Mouse (Mus musculus) forebrain, embryonic 16.5 days (tissue): ENCODE measurements around the gene Pdpk1. TPM values are rescaled to one million over a fixed set of nuclear protein-coding genes. Genes with fewer than 3 reads are reported as not detected.
A peak's percentile ranks its signal among the peaks of the same experiment; 100 is the strongest.

Experiments
- ATAC-seq: fragments of 200-750 bp; cut with Nextera tagmentation; 2 replicates; pipeline ENCODE4 v1.8.0; 2017; ENCODE audit warnings: mild to moderate bottlenecking, moderate library complexity
- H3K27ac ChIP-seq: fragments of 300-500 bp; sonication (generic); 2 replicates; pipeline ENCODE4 v1.5.1; 2014; ENCODE audit warnings: low read length, control low read depth
- H3K27me3 ChIP-seq: fragments of 300-500 bp; sonication (generic); replicated peaks from 2 replicates; pipeline ENCODE4 v1.6.1; 2014; ENCODE audit warnings: low read length; ENCODE audit not compliant: control insufficient read depth, insufficient read depth
- H3K36me3 ChIP-seq: fragments of 300-500 bp; sonication (generic); 2 replicates; pipeline ENCODE4 v1.6.1; 2014; ENCODE audit not compliant: control insufficient read depth, insufficient read depth
- H3K4me1 ChIP-seq: fragments of 300-500 bp; sonication (generic); replicated peaks from 2 replicates; pipeline ENCODE4 v1.6.1; 2014; ENCODE audit warnings: low read length; ENCODE audit not compliant: control insufficient read depth, insufficient read depth
- H3K4me2 ChIP-seq: fragments of 300-500 bp; sonication (generic); 2 replicates; pipeline ENCODE4 v1.6.1; 2014; ENCODE audit warnings: mild to moderate bottlenecking, low read length, control low read depth
- H3K4me3 ChIP-seq: fragments of 300-500 bp; sonication (generic); replicated peaks from 2 replicates; pipeline ENCODE4 v1.5.1; 2014; ENCODE audit warnings: mild to moderate bottlenecking, low read length, control low read depth
- H3K9ac ChIP-seq: fragments of 300-500 bp; sonication (generic); replicated peaks from 2 replicates; pipeline ENCODE4 v1.6.1; 2014; ENCODE audit warnings: low read depth, low read length, control low read depth
- H3K9me3 ChIP-seq: fragments of 300-500 bp; sonication (generic); 2 replicates; pipeline ENCODE4 v1.6.1; 2016; ENCODE audit warnings: low read length; ENCODE audit not compliant: control insufficient read depth
- WGBS: fragments of 180-500 bp; shearing (Covaris S2); extraction: QIAGEN DNeasy Blood & Tissue Kit; methylation state at CpG from one replicate; pipeline ENCODE4 v1.1.7; 2014; 5-methylcytosine and 5-hydroxymethylcytosine counted together
- polyA plus RNA-seq: library from polyadenylated mRNA; unstranded; fragments of >200 nt; fragmentation: Nextera tagmentation; extraction: Ambion mirVana; gene quantifications from 2 replicates; pipeline ENCODE4 v1.2.1, GENCODE M21; 2015

The Pdpk1 gene
- polyA plus RNA-seq, 1 experiment from 2014 or later: 62.9 TPM

GRCm38 (mm10) chr17:24190934-24191333 lies 40.2 kb upstream of the Pdpk1 start:
- no peak for ATAC-seq
- no peak overlapping the region for H3K4me3 ChIP-seq
- H3K9ac ChIP-seq: no peak overlapping the region
- WGBS: 90% methylated on average over 2 of the region's 2 CpGs
- no peaks in the 10 kb centered on the region for H3K4me1 ChIP-seq
- no peaks in the 10 kb centered on the region for H3K9me3 ChIP-seq
- H3K27ac ChIP-seq: no peak overlapping the region
- H3K4me2 ChIP-seq: no peak overlapping the region
- peaks cover 2% of the 10 kb centered on the region; the same call in 1 of the 2 replicates for H3K36me3 ChIP-seq
- H3K27me3 ChIP-seq: no peaks in the 10 kb centered on the region

GRCm38 (mm10) chr17:24174259-24174658 lies 23.5 kb upstream of the Pdpk1 start:
- Histone ChIP-seq H3K4me2 (no peak overlapping the region), H3K9ac (no peak overlapping the region)
- WGBS: 78% methylated on average over 3 of the region's 3 CpGs

GRCm38 (mm10) chr17:24173423-24173822 lies 22.7 kb upstream of the Pdpk1 start:
- no peak overlapping the region for H3K4me3 ChIP-seq
- H3K4me2 ChIP-seq: no peak overlapping the region
- H3K9ac ChIP-seq: no peak overlapping the region
- no peak for ATAC-seq
- 1% methylated on average over 3 of the region's 3 CpGs for WGBS
- H3K36me3 ChIP-seq: no peaks in the 10 kb centered on the region
- no peak overlapping the region for H3K27ac ChIP-seq
- H3K4me1 ChIP-seq: peaks cover 9% of the 10 kb centered on the region
- H3K27me3 ChIP-seq: no peaks in the 10 kb centered on the region
- H3K9me3 ChIP-seq: no peaks in the 10 kb centered on the region

More at GRCm38 (mm10) chr17:24174259-24174658, 23.5 kb upstream of the Pdpk1 start:
- no peak overlapping the region for H3K4me3 ChIP-seq
- peaks cover 8% of the 10 kb centered on the region for H3K4me1 ChIP-seq
- H3K9me3 ChIP-seq: no peaks in the 10 kb centered on the region
- no peaks in the 10 kb centered on the region for H3K27me3 ChIP-seq
- no peaks in the 10 kb centered on the region for H3K36me3 ChIP-seq
- no peak overlapping the region for H3K27ac ChIP-seq
- ATAC-seq: no peak

- no peaks in the 10 kb centered on the region for H3K27me3 ChIP-seq
- no peaks in the 10 kb centered on the region for H3K9me3 ChIP-seq
- H3K4me3 ChIP-seq: no peak overlapping the region
- no peak for ATAC-seq
- H3K27ac ChIP-seq: no peak overlapping the region
- no peak overlapping the region for H3K4me2 ChIP-seq
- WGBS: 75% methylated on average over 4 of the region's 4 CpGs
- peaks cover under 1% of the 10 kb centered on the region; the same call in 1 of the 2 replicates for H3K36me3 ChIP-seq
- no peak overlapping the region for H3K9ac ChIP-seq
- H3K4me1 ChIP-seq: peaks cover 23% of the 10 kb centered on the region
These were observed 21.0 kb upstream of the Pdpk1 start for GRCm38 (mm10) chr17:24171738-24172137.

GRCm38 (mm10) chr17:24170729-24171128 lies 20.0 kb upstream of the Pdpk1 start:
- no peak overlapping the region for H3K4me2 ChIP-seq
- no peak overlapping the region for H3K4me3 ChIP-seq
- no peak overlapping the region for H3K27ac ChIP-seq
- H3K9ac ChIP-seq: no peak overlapping the region
- ATAC-seq: no peak
- H3K4me1 ChIP-seq: peaks cover 23% of the 10 kb centered on the region
- peaks cover 5% of the 10 kb centered on the region; the same call in 1 of the 2 replicates for H3K36me3 ChIP-seq
- 81% methylated on average over 5 of the region's 5 CpGs for WGBS
- no peaks in the 10 kb centered on the region for H3K9me3 ChIP-seq
- no peaks in the 10 kb centered on the region for H3K27me3 ChIP-seq

GRCm38 (mm10) chr17:24170125-24170524 lies 19.4 kb upstream of the Pdpk1 start:
- no peaks in the 10 kb centered on the region for H3K27me3 ChIP-seq
- peak overlapping the region; percentile 84 for H3K4me2 ChIP-seq
- H3K27ac ChIP-seq: peak overlapping the region; percentile 99; the same call in 1 of the 2 replicates
- peaks cover 5% of the 10 kb centered on the region; the same call in 1 of the 2 replicates for H3K36me3 ChIP-seq
- H3K4me3 ChIP-seq: peak overlapping the region; percentile 52
- peaks cover 25% of the 10 kb centered on the region for H3K4me1 ChIP-seq
- no peaks in the 10 kb centered on the region for H3K9me3 ChIP-seq
- ATAC-seq: no peak
- WGBS: 70% methylated on average over 3 of the region's 3 CpGs
- peak overlapping the region; percentile 93 for H3K9ac ChIP-seq

- Histone ChIP-seq H3K4me1 (peaks cover 25% of the 10 kb centered on the region), H3K27me3 (no peaks in the 10 kb centered on the region), H3K9ac (peak within 1 kb of the TSS; percentile 93), H3K9me3 (no peaks in the 10 kb centered on the region), H3K36me3 (peaks cover 5% of the 10 kb centered on the region; the same call in 1 of the 2 replicates), H3K27ac (peak within 1 kb of the TSS; percentile 99), H3K4me3 (peak within 1 kb of the TSS; percentile 52), H3K4me2 (peak within 1 kb of the TSS; percentile 84)
- under 1% methylated on average over 58 of the region's 58 CpGs for WGBS
- peak; percentile 91 for ATAC-seq
These were observed 18.8 kb upstream of the Pdpk1 start, which contains the start of gene Atp6v0c for GRCm38 (mm10) chr17:24169317-24170065. Gene Atp6v0c, minus strand, starts transcription at chr17:24169702.

- Histone ChIP-seq H3K9ac (peak overlapping the region; percentile 93), H3K36me3 (peaks cover 5% of the 10 kb centered on the region; the same call in 1 of the 2 replicates), H3K4me3 (peak overlapping the region; percentile 52), H3K27me3 (no peaks in the 10 kb centered on the region), H3K9me3 (no peaks in the 10 kb centered on the region), H3K4me2 (peak overlapping the region; percentile 84), H3K27ac (peak overlapping the region; percentile 99), H3K4me1 (peaks cover 25% of the 10 kb centered on the region)
- under 1% methylated on average over 41 of the region's 41 CpGs for WGBS
- ATAC-seq: peak; percentile 69
These were observed 18.0 kb upstream of the Pdpk1 start for GRCm38 (mm10) chr17:24168590-24169277.

- WGBS: 52% methylated on average over 7 of the region's 7 CpGs
- H3K27me3 ChIP-seq: no peaks in the 10 kb centered on the region
- peak overlapping the region; percentile 99; the same call in 1 of the 2 replicates for H3K27ac ChIP-seq
- no peaks in the 10 kb centered on the region for H3K9me3 ChIP-seq
- ATAC-seq: no peak
- peak overlapping the region; percentile 93 for H3K9ac ChIP-seq
- peaks cover 25% of the 10 kb centered on the region for H3K4me1 ChIP-seq
- H3K36me3 ChIP-seq: peaks cover 5% of the 10 kb centered on the region; the same call in 1 of the 2 replicates
- H3K4me2 ChIP-seq: peak overlapping the region; percentile 84
- peak overlapping the region; percentile 52 for H3K4me3 ChIP-seq
These were observed 17.3 kb upstream of the Pdpk1 start for GRCm38 (mm10) chr17:24167891-24168505.
